Comparison of ENCODE assay signal across 24 mouse cellular contexts in the genomic region with DNA sequence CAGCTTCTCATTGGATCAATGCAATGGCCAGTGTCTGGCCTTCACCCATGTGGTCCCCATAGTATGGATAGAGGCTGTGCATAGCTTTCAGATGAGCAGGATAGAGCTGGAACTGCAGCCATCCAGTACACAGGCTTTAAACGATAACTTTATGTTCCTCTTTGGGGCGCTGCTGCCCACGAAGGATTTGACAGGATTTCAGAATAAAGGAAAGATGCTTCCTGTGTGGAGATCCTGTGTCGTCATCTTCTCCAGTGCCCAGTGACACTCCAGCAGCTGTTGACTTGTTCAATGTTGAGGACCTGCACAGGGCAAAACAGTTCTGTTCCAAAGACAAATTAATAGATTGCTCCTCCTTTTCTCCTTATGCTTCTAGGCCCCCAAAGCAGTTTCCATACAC. TPM values are rescaled to one million over a fixed set of nuclear protein-coding genes. Genes with fewer than 3 reads are reported as not detected.
"Had no signal": no experiment of that assay in that cellular context is flagged by ENCODE, and none has a peak within 500 bp of the region (broad histone marks: within the 10 kb centered on the region; RNA-seq: fewer than 3 reads in every experiment).

No protein-coding gene starts in this region.

- H3K4me2 ChIP-seq: liver, embryonic 15.5 days; lung, embryonic 14.5 days; midbrain, embryonic 11.5 days; midbrain, embryonic 13.5 days; midbrain, embryonic 15.5 days; neural tube, embryonic 12.5 days; stomach, embryonic 15.5 days had no signal

- H3K4me3 ChIP-seq: liver, embryonic 15.5 days; megakaryocyte, embryonic 14.5 days; midbrain, embryonic 13.5 days; midbrain, embryonic 15.5 days; neural tube, embryonic 12.5 days; stomach, embryonic 15.5 days had no signal

- H3K36me3 ChIP-seq: liver, embryonic 15.5 days; midbrain, embryonic 13.5 days; midbrain, embryonic 15.5 days; neural tube, embryonic 12.5 days; stomach, embryonic 15.5 days had no signal

- H3K9me3 ChIP-seq: liver, embryonic 15.5 days; megakaryocyte, embryonic 14.5 days; midbrain, embryonic 13.5 days; midbrain, embryonic 15.5 days; neural tube, embryonic 12.5 days; stomach, embryonic 15.5 days had no signal

- ATAC-seq: midbrain, embryonic 13.5 days; midbrain, embryonic 15.5 days had no signal

- H3K4me1 ChIP-seq: liver, embryonic 15.5 days; megakaryocyte, embryonic 14.5 days; midbrain, embryonic 13.5 days; midbrain, embryonic 15.5 days; neural tube, embryonic 12.5 days; stomach, embryonic 15.5 days had no signal

- H3K9ac ChIP-seq: liver, embryonic 15.5 days; lung, embryonic 14.5 days; midbrain, embryonic 13.5 days; midbrain, embryonic 15.5 days; neural tube, embryonic 12.5 days; stomach, embryonic 15.5 days had no signal

- H3K27me3 ChIP-seq: liver, embryonic 15.5 days; midbrain, embryonic 13.5 days; midbrain, embryonic 15.5 days; neural tube, embryonic 12.5 days; stomach, embryonic 15.5 days had no signal

- H3K27ac ChIP-seq: liver, embryonic 15.5 days; midbrain, embryonic 13.5 days; midbrain, embryonic 15.5 days; neural tube, embryonic 12.5 days; stomach, embryonic 15.5 days; stomach, postnatal 0 days had no signal

- DNase-seq: lung, adult 18-20 months; lung, embryonic 14.5 days; lung, postnatal 10 days; lung, postnatal 4 days; right cerebral cortex, postnatal 14 days; thymus, adult 2 months; thymus, postnatal 25 days; thymus, postnatal 4 days had no signal

RNA-seq across cellular contexts. Expression of a gene that starts 18.0 kb away (rescaled TPM):
- total RNA-seq: midbrain, postnatal 0 days; monocyte, adult 5-6 weeks; neutrophil, adult 5-6 weeks had no signal
- polyA plus RNA-seq: liver, embryonic 15.5 days; lung, embryonic 14.5 days; lung, embryonic 16.5 days; midbrain, embryonic 11.5 days; midbrain, embryonic 13.5 days; midbrain, embryonic 15.5 days; midbrain, postnatal 0 days; neural tube, embryonic 12.5 days; neural tube, embryonic 14.5 days; stomach, embryonic 15.5 days; stomach, postnatal 0 days; testis, adult 2 months; urinary bladder, adult 2 months had no signal

RNA-seq across cellular contexts. Expression of a gene that starts 27.1 kb away (rescaled TPM):
- total RNA-seq: midbrain, postnatal 0 days; monocyte, adult 5-6 weeks; neutrophil, adult 5-6 weeks had no signal
- polyA plus RNA-seq: liver, embryonic 15.5 days; lung, embryonic 14.5 days; lung, embryonic 16.5 days; midbrain, embryonic 11.5 days; midbrain, embryonic 13.5 days; midbrain, embryonic 15.5 days; midbrain, postnatal 0 days; neural tube, embryonic 12.5 days; neural tube, embryonic 14.5 days; spleen, adult 2 months; stomach, embryonic 15.5 days; stomach, postnatal 0 days; testis, adult 2 months; urinary bladder, adult 2 months had no signal

RNA-seq across cellular contexts. Expression of a gene that starts 29.9 kb away (rescaled TPM):
- total RNA-seq: midbrain, postnatal 0 days; monocyte, adult 5-6 weeks; neutrophil, adult 5-6 weeks had no signal
- polyA plus RNA-seq: liver, embryonic 15.5 days; lung, embryonic 14.5 days; lung, embryonic 16.5 days; midbrain, embryonic 11.5 days; midbrain, embryonic 13.5 days; midbrain, embryonic 15.5 days; midbrain, postnatal 0 days; neural tube, embryonic 12.5 days; neural tube, embryonic 14.5 days; spleen, adult 2 months; stomach, embryonic 15.5 days; stomach, postnatal 0 days; testis, adult 2 months; urinary bladder, adult 2 months had no signal
